Mouse (Mus musculus) heart, adult 2 months (tissue): Measurements from ENCODE around the gene Samd14. TPM values are rescaled to one million over a fixed set of nuclear protein-coding genes. Genes with fewer than 3 reads are reported as not detected.

Source experiments
- DNase-seq, 2 experiments: peaks; one replicate each; pipeline ENCODE4 v3.0.0; 2021
- H3K27ac ChIP-seq: fragments of 200-600 bp; 2 replicates; pipeline ENCODE4 v1.8.1; 2022
- H3K27me3 ChIP-seq: fragments of 200-500 bp; 2 replicates; pipeline ENCODE4 v1.6.1; 2012; ENCODE audit warnings: mild to moderate bottlenecking, low read length, inconsistent platforms, mixed read lengths; ENCODE audit not compliant: control insufficient read depth, insufficient read depth
- H3K36me3 ChIP-seq: fragments of 200-500 bp; 2 replicates; pipeline ENCODE4 v1.6.1; 2012; ENCODE audit warnings: low read length, inconsistent platforms; ENCODE audit not compliant: control insufficient read depth, insufficient read depth
- H3K4me1 ChIP-seq: fragments of 200-500 bp; 2 replicates; pipeline ENCODE4 v1.6.1; 2011; ENCODE audit warnings: low read length; ENCODE audit not compliant: control insufficient read depth, insufficient read depth
- H3K4me3 ChIP-seq: fragments of 200-600 bp; 2 replicates; pipeline ENCODE4 v1.8.1; 2022
- H3K79me2 ChIP-seq: fragments of 200-500 bp; replicated peaks from 2 replicates; pipeline ENCODE4 v1.6.1; 2012; ENCODE audit warnings: mild to moderate bottlenecking, inconsistent platforms, low read length, moderate library complexity, mixed read lengths; ENCODE audit not compliant: control insufficient read depth, insufficient read depth
- H3K9ac ChIP-seq: fragments of 200-500 bp; 2 replicates; pipeline ENCODE4 v1.6.1; 2012; ENCODE audit warnings: low read depth, mild to moderate bottlenecking, control low read depth, inconsistent platforms, low read length, mixed read lengths
- CTCF ChIP-seq: fragments of 200-600 bp; IDR thresholded peaks from 2 replicates; pipeline ENCODE4 v1.8.1; 2022; ENCODE audit warnings: antibody characterized with exemption, mild to moderate bottlenecking, moderate library complexity
- EP300 ChIP-seq: fragments of 200-500 bp; IDR thresholded peaks from 2 replicates; pipeline ENCODE4 v1.6.1; 2011; ENCODE audit warnings: low read depth, low read length, control low read depth; ENCODE audit not compliant: insufficient read depth
- POLR2A ChIP-seq: fragments of 200-500 bp; IDR thresholded peaks from 2 replicates; pipeline ENCODE4 v1.6.1; 2011; ENCODE audit warnings: mild to moderate bottlenecking, low read depth, low read length, control low read depth; ENCODE audit not compliant: insufficient read depth
- WGBS: fragments of 180-500 bp; shearing (Covaris S2); methylation state at CpG from one replicate; pipeline ENCODE4 v1.1.7; 2018; 5-methylcytosine and 5-hydroxymethylcytosine counted together
- intact Hi-C: fragments of 180-260 bp; cut with DNase I; formaldehyde crosslinking; loops from one replicate; pipeline ENCODE4 v1.15.1; 2025
- polyA plus RNA-seq: library from polyadenylated mRNA; depleted of rRNA; stranded (reverse); fragments of >200 nt; gene quantifications from 2 replicates; pipeline ENCODE4 v1.2.3, GENCODE M21; 2012
- total RNA-seq, 2 experiments: library from RNA; stranded (reverse); gene quantifications; 2 replicates each; pipeline ENCODE4 v1.2.3; 2021

Gene Samd14
- total and polyA plus RNA-seq, 3 experiments = 1.2 to 1.9 (median 1.7) TPM

DNA sequence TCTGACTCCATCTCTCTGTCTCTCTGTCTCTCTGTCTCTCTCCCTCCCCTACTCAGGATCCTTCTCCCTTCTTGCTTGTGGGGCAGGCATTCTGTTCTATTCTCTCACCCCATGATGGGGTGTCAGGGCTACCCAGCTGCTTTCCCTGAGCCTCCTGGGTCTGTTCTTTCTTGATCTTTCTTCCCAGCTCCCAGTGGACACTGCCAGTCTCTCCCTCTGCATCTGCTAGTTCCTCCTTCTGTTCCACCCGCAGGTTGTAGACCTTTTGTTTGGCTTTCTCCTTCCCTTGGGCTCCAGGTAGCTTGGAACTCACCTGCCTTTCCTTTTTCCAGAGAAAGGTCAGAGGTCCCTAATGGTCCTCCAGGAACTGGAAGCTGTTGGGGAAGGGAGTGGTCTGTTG lies 1.7 kb downstream of the Samd14 start:
- H3K9ac ChIP-seq = no peak overlapping the region
- H3K27me3 ChIP-seq = peaks cover 3% of the 10 kb centered on the region; the same call in 1 of the 2 replicates
- peaks cover 6% of the 10 kb centered on the region for H3K4me1 ChIP-seq
- intact Hi-C loops = no loop called here
- no peaks in the 10 kb centered on the region for H3K36me3 ChIP-seq
- TF ChIP-seq EP300 = no peak
- TF ChIP-seq POLR2A = no peak
- TF ChIP-seq CTCF = no peak
- no peak overlapping the region for H3K4me3 ChIP-seq
- WGBS = 44% methylated on average over 1 of the region's 1 CpGs
- H3K27ac ChIP-seq = no peak overlapping the region
- peak in 1 of 2 experiments; percentile 14 for DNase-seq
- H3K79me2 ChIP-seq = no peaks in the 10 kb centered on the region

DNA sequence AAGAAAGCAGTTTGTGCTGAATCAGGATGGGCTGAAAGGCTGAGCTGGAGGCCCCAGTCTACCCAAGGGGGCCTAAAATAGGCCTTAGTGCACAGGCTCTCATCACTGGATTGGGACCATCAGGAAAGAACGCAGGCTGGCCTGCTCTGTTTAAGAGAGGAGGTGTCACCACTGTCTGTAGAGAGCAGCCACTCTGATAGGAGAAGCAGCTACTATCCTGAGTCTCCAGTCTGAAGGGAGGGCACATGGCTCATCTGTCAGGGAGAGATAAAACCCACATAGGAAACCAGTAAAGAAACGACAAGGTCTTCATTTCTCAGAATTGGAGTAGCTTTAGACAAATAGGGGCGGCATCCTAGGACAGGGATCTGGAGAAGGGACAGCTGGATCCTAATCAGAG lies 2.4 kb downstream of the Samd14 start:
- no peak for DNase-seq
- peaks cover 3% of the 10 kb centered on the region; the same call in 1 of the 2 replicates for H3K27me3 ChIP-seq
- TF ChIP-seq POLR2A (no peak), EP300 (no peak)
- no peak overlapping the region for H3K27ac ChIP-seq
- no peak overlapping the region for H3K4me3 ChIP-seq
- intact Hi-C loops = no loop called here
- 48% methylated on average over 3 of the region's 3 CpGs for WGBS
- H3K4me1 ChIP-seq = peaks cover 3% of the 10 kb centered on the region
- no peaks in the 10 kb centered on the region for H3K79me2 ChIP-seq
- H3K9ac ChIP-seq = no peak overlapping the region
- H3K36me3 ChIP-seq = no peaks in the 10 kb centered on the region

GRCm38 (mm10) chr11:95012487-95012886 lies 2.8 kb downstream of the Samd14 start:
- Histone ChIP-seq H3K4me3 (no peak overlapping the region), H3K27me3 (peaks cover 3% of the 10 kb centered on the region; the same call in 1 of the 2 replicates), H3K36me3 (no peaks in the 10 kb centered on the region), H3K9ac (no peak overlapping the region), H3K27ac (no peak overlapping the region), H3K79me2 (no peaks in the 10 kb centered on the region), H3K4me1 (peaks cover 3% of the 10 kb centered on the region)
- DNase-seq = no peak
- intact Hi-C loops = no loop called here
- TF ChIP-seq EP300 = no peak
- no peak for TF ChIP-seq CTCF
- no peak for TF ChIP-seq POLR2A
- WGBS = 58% methylated on average over 3 of the region's 3 CpGs

GRCm38 (mm10) chr11:95015484-95015883 lies 5.8 kb downstream of the Samd14 start:
- H3K27me3 ChIP-seq = peaks cover 4% of the 10 kb centered on the region; the same call in 1 of the 2 replicates
- TF ChIP-seq EP300 (no peak), CTCF (no peak), POLR2A (no peak)
- H3K4me3 ChIP-seq = no peak overlapping the region
- WGBS = 58% methylated on average over 3 of the region's 3 CpGs
- H3K79me2 ChIP-seq = no peaks in the 10 kb centered on the region
- no peaks in the 10 kb centered on the region for H3K4me1 ChIP-seq
- H3K9ac ChIP-seq = no peak overlapping the region
- H3K36me3 ChIP-seq = no peaks in the 10 kb centered on the region
- DNase-seq = peak in 1 of 2 experiments; percentile 18
- intact Hi-C loops = no loop called here
- no peak overlapping the region for H3K27ac ChIP-seq

DNA sequence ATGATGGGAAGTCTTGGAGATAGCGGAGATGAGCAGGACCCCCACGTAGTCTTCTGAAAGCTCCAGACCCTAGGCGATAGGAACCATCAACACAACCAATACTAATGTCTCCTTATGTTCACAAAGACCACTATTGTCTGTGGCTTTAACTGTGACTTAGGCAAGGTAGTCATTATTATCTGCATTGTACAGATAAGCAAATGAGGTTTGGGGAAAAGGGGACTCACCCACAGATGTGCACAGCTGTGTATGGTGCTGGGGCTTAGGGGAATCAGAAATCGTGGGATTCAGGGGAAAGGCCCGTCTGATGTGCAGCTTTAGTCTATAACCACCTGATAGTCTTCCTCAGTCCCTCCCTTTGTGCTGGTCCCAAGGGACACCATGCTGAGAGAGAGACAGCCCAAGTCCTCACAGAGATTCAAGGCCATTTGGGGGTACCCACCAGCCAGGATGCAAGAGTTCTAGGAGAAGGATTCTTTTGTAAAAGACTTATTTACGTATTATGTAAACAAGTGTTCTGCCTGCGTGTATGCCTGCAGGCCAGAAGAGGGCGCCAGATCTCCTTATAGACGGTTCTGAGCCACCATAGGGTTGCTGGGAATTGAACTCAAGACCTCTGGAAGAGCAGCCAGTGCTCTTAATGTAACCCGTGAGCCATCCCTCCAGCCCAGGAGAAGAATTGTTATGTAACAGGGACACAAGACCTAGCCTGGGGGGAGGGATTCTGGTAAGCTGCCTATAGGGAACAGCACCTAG lies 12.7 kb downstream of the Samd14 start:
- TF ChIP-seq POLR2A (no peak), CTCF (peak; percentile 61)
- Histone ChIP-seq H3K4me3 (no peak overlapping the region), H3K27ac (no peak overlapping the region), H3K79me2 (no peaks in the 10 kb centered on the region), H3K36me3 (no peaks in the 10 kb centered on the region), H3K27me3 (peaks cover 4% of the 10 kb centered on the region; the same call in 1 of the 2 replicates), H3K4me1 (no peaks in the 10 kb centered on the region), H3K9ac (no peak overlapping the region)
- peak in 1 of 2 experiments; percentile 20 for DNase-seq
- WGBS = 75% methylated on average over 10 of the region's 10 CpGs
- intact Hi-C loops = no loop called here

DNA sequence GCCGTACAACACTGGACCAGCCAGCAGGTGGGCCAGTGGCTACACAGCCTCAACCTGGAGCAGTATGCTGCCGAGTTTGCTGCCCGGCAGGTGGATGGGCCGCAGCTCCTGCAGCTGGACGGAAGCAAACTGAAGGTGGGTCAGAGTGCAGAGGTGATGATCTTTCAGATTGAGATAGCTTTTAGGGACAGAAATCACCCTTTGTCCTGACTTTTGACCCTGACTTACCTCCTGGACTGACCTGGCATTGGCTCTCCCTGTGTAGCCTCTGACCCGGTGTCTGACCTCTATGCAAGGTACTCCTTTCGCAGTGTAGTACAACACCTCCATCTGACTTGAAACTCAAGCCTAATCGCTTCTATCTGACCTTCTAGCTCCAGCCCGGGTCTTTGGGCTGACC lies 13.8 kb downstream of the Samd14 start:
- Histone ChIP-seq H3K4me3 (no peak overlapping the region), H3K27me3 (peaks cover 4% of the 10 kb centered on the region; the same call in 1 of the 2 replicates), H3K4me1 (no peaks in the 10 kb centered on the region), H3K27ac (no peak overlapping the region), H3K9ac (no peak overlapping the region), H3K79me2 (no peaks in the 10 kb centered on the region), H3K36me3 (no peaks in the 10 kb centered on the region)
- no peak; the same call in 1 of the 2 replicates for TF ChIP-seq POLR2A
- 0 out of 2 replicates have a peak, but pooled peaks have one; percentile 9 for TF ChIP-seq EP300
- no peak for TF ChIP-seq CTCF
- intact Hi-C loops = no loop called here
- WGBS = 91% methylated on average over 9 of the region's 9 CpGs
- DNase-seq = no peak
